Mouse (Mus musculus): ENCODE measurements around the gene Csf3r. TPM values are rescaled to one million over a fixed set of nuclear protein-coding genes. Genes with fewer than 3 reads are reported as not detected.

Csf3r gene
- 4.6 TPM for total RNA-seq (2023)

GRCm38 (mm10) chr4:126024303-126024900 is at the start of gene Csf3r:
TSS of gene Csf3r (plus strand) at chr4:126024550.

GRCm38 (mm10) chr4:126046851-126047585 is 22.7 kb downstream of the Csf3r start, which contains the start of gene Mrps15:
TSS of gene Mrps15 (plus strand) at chr4:126046925.

GRCm38 (mm10) chr4:126058134-126058996 is 34.0 kb downstream of the Csf3r start, which contains the start of gene Oscp1:
TSS of gene Oscp1 (plus strand) at chr4:126058565.

Other genes starting within 250 kb of the Csf3r start
- 46.9 TPM for gene Mrps15, start 22.4 kb downstream of the Csf3r start, total RNA-seq (2023)
- gene Oscp1, start 34.0 kb downstream of the Csf3r start, total RNA-seq (2023): 1.2 TPM
- gene Lsm10, start 72.1 kb downstream of the Csf3r start, total RNA-seq (2023): 11.0 TPM
- gene Stk40, start 79.4 kb downstream of the Csf3r start, total RNA-seq (2023): 25.2 TPM
- gene Eva1b, start 123.2 kb downstream of the Csf3r start, total RNA-seq (2023): 15.0 TPM
- gene Sh3d21, start 138.9 kb downstream of the Csf3r start, total RNA-seq (2023): 1.0 TPM
- gene Thrap3, start 178.2 kb downstream of the Csf3r start, total RNA-seq (2023): 645 TPM
- 52.5 TPM for gene Map7d1, start 231.8 kb downstream of the Csf3r start, total RNA-seq (2023)
- gene Trappc3, start 237.8 kb downstream of the Csf3r start, total RNA-seq (2023): 36.3 TPM

All from CD4-positive naive resting alpha-beta T cell, adult 57 days (primary cell).